In genomic region chr6:37593551-37594089, GRCm38 (mm10) we compare ENCODE assay signal across 15 mouse cellular contexts.
DNase-seq lines count a peak whose midpoint lies in the region; ATAC-seq and TF ChIP-seq lines count a peak whose summit lies in the region.
"Had no signal": no experiment of that assay in that cellular context is flagged by ENCODE, and none has a peak within 500 bp of the region (broad histone marks: within the 10 kb centered on the region; RNA-seq: fewer than 3 reads in every experiment).

No protein-coding gene starts in this region.

- TF ChIP-seq POLR2A in brain, embryonic 14.5 days (IDR thresholded peaks at IDR 0.05; ENCODE audit: borderline replicate concordance, extremely low read depth, insufficient read depth, insufficient read length, poor library complexity, severe bottlenecking), result no peak

- H3K36me3 ChIP-seq in forebrain, embryonic 15.5 days, result no peaks in the 10 kb centered on the region
- no peaks in the 10 kb centered on the region for H3K36me3 ChIP-seq in midbrain, embryonic 15.5 days (replicated peaks)

- no peak overlapping the region for H3K4me2 ChIP-seq in forebrain, embryonic 15.5 days (replicated peaks)
- H3K4me2 ChIP-seq in midbrain, embryonic 15.5 days, result peak overlapping the region; percentile 8; the same call in 1 of the 2 replicates

- H3K9ac ChIP-seq in forebrain, embryonic 15.5 days (replicated peaks), result no peak overlapping the region
- no peak overlapping the region for H3K9ac ChIP-seq in midbrain, embryonic 15.5 days

- intact Hi-C loops in gastrocnemius, adult 2 months (cut with DNase I), result loop anchor here (5.0 kb wide), 3 partner anchors 129 to 414 kb away; partner anchors contain the start of gene Trim24

- no peak for ATAC-seq in forebrain, embryonic 15.5 days (replicated peaks)
- no peak for ATAC-seq in midbrain, embryonic 15.5 days (replicated peaks)
- no peak for ATAC-seq in CD4-positive, CD25-positive, alpha-beta regulatory T cell, adult 4 months

- H3K4me3 ChIP-seq in gastrocnemius, adult 2 months, result no peak overlapping the region
- no peak overlapping the region for H3K4me3 ChIP-seq in forebrain, embryonic 15.5 days
- no peak overlapping the region for H3K4me3 ChIP-seq in midbrain, embryonic 15.5 days
- H3K4me3 ChIP-seq: layer of hippocampus, adult 2 months had no signal

- H3K9me3 ChIP-seq in forebrain, embryonic 15.5 days, result no peaks in the 10 kb centered on the region
- H3K9me3 ChIP-seq in midbrain, embryonic 15.5 days, result no peaks in the 10 kb centered on the region

- peak overlapping the region; percentile 43; the same call in 1 of the 2 replicates for H3K27ac ChIP-seq in gastrocnemius, adult 2 months
- H3K27ac ChIP-seq in forebrain, embryonic 15.5 days (replicated peaks), result 0 out of 2 replicates have a peak overlapping the region, but pooled peaks have one; percentile 33
- peak overlapping the region; percentile 82 for H3K27ac ChIP-seq in midbrain, embryonic 15.5 days

- no peaks in the 10 kb centered on the region for H3K27me3 ChIP-seq in forebrain, embryonic 15.5 days
- H3K27me3 ChIP-seq in midbrain, embryonic 15.5 days (replicated peaks), result no peaks in the 10 kb centered on the region

- H3K4me1 ChIP-seq in forebrain, embryonic 15.5 days, result peaks cover 29% of the 10 kb centered on the region
- peaks cover 37% of the 10 kb centered on the region for H3K4me1 ChIP-seq in midbrain, embryonic 15.5 days

- TF ChIP-seq CTCF in gastrocnemius, adult 2 months (IDR thresholded peaks at IDR 0.05), result no peak
- TF ChIP-seq CTCF in brain, embryonic 14.5 days (IDR thresholded peaks at IDR 0.05; ENCODE audit: borderline replicate concordance, extremely low read depth, insufficient read depth, insufficient read length), result no peak

- DNase-seq in gastrocnemius, adult 2 months, result no peak
- DNase-seq in gastrocnemius, adult 8-10 months (ENCODE audit: low spot score in 2 of 2), result no peak
- peak; percentile 68 for DNase-seq in brain, embryonic 14.5 days (ENCODE audit: low read depth)
- DNase-seq in ovary, postnatal 10 days (ENCODE audit: low spot score), result no peak
- no peak for DNase-seq in testis, postnatal 10 days (ENCODE audit: low spot score)
- DNase-seq: adrenal gland, postnatal 25 days; cerebellum, adult 2 months; left cerebral cortex, postnatal 4 days; lung, postnatal 10 days; right cerebral cortex, postnatal 4 days; thymus, adult 2 months had no signal

- WGBS in forebrain, embryonic 15.5 days, result 5% methylated on average over 5 of the region's 5 CpGs
- 7% methylated on average over 5 of the region's 5 CpGs for WGBS in midbrain, embryonic 15.5 days
